Mouse (Mus musculus) spleen, postnatal 4 days (tissue): ENCODE results near the gene Eaf2.

ENCODE experiments used
- DNase-seq, 2 experiments: peaks; one replicate each; pipeline ENCODE4 v3.0.0; 2022; ENCODE audit warnings: low spot score in 2 of 2

The Eaf2 gene

GRCm38 (mm10) chr16:36874583-36875275, at the start of gene Eaf2, which contains the start of gene Golgb1:
Gene Eaf2 (minus strand): TSS chr16:36875003.
Gene Golgb1 (plus strand): TSS chr16:36875140.
- DNase-seq: peak; percentile 92 to 94

- DNase-seq: no peak
Observed at GRCm38 (mm10) chr16:36924312-36924711, 49.5 kb upstream of the Eaf2 start.

GRCm38 (mm10) chr16:36921980-36922379, 47.2 kb upstream of the Eaf2 start:
- no peak for DNase-seq

DNA sequence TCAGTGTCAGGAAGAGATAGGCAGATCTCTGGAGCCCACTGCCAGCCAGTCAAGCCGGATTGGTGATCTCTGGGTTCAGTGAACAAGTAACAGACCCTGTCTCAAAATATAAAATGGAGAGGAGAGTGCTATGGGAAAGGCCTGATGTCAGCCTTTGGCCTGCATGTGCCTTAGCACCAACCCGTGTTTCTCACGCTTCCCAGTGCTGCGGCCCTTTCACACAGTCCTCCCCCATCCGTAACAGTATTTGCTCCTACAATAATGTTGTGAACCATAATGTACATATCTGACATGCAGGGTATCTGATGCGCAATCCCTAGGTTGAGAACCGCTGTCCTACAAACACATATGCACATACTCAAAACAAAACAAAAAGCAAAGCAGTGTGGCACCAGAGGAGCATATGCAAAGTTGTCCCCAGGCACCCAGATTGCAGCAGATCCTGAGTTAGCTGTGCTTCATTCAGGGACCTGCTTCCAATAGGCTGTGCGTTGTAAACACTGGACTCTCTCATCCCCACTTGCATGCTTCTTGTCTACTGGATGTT, 46.3 kb upstream of the Eaf2 start:
- no peak for DNase-seq

GRCm38 (mm10) chr16:36920410-36920809, 45.6 kb upstream of the Eaf2 start:
- no peak for DNase-seq

DNA sequence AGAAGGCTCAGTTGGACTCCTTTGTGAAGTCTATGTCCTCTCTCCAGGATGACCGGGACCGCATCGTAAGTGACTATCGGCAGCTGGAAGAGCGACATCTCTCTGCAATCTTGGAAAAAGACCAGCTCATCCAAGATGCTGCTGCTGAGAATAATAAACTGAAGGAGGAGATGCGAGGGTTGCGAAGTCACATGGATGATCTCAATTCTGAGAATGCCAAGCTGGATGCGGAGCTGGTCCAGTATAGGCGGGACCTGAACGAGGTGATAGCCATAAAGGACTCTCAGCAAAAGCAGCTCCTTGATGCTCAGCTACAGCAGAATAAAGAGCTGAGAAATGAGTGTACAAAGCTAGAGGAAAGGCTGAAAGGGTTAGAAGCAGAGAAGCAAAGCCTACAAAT, 43.7 kb upstream of the Eaf2 start:
- no peak for DNase-seq

DNA sequence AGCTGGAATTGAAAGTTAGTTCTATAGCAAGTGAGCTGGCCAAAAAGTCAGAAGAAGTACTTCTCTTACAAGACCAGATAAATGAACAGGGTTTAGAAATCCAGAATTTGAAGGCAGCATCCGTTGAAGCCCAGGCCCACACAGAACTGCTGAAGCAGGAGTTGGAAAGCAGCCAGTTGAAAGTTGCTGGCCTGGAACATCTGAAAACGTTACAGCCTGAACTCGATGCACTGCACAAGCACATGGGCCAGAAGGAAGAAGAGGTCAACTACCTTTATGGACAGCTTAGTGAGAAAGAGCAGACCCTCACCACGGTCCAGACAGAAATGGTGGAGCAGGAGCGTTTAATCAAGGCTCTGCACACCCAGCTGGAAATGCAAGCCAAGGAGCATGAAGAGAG, 39.4 kb upstream of the Eaf2 start:
- DNase-seq: no peak

GRCm38 (mm10) chr16:36912311-36912710, 37.5 kb upstream of the Eaf2 start:
- DNase-seq: no peak

DNA sequence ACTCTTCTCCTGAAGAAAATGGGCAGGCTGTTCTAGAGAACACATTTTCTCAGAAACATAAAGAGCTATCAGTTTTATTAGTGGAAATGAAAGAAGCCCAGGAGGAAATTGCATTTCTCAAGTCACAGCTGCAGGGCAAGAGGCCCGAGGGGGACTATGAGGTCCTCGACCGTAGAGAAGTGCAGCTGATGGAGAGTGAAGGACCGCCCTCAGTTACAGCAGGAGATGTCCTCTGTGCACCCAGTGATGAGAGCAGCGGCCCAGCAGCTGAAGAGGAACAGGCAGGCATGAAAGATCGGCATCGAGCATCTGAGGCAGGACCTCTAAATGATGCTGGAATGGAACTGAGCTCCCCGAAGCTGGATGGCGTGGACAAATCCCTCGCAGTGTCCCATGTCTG, 37.1 kb upstream of the Eaf2 start:
- DNase-seq: no peak

- DNase-seq: no peak
Observed at GRCm38 (mm10) chr16:36903156-36903555, 28.4 kb upstream of the Eaf2 start.

GRCm38 (mm10) chr16:36896712-36897111, 21.9 kb upstream of the Eaf2 start:
- no peak for DNase-seq

DNA sequence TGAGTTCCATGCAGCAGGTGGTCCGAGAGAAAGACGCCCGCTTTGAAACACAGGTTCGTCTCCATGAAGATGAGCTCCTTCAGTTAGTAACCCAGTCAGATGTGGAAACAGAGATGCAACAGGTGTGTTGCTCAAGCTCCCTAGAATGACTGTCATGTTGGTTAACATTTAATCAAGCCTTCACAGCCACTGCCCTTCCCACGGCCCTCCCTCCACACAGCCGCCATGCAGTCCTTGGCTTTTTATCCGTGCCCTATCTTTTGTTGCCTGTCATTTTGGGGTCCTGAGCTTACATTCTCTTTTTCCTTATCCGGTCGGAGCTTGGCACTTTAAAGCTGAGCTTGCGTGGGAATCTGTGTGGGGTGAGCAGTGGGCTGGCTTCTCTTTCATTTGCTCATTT, 18.5 kb upstream of the Eaf2 start:
- no peak for DNase-seq

DNA sequence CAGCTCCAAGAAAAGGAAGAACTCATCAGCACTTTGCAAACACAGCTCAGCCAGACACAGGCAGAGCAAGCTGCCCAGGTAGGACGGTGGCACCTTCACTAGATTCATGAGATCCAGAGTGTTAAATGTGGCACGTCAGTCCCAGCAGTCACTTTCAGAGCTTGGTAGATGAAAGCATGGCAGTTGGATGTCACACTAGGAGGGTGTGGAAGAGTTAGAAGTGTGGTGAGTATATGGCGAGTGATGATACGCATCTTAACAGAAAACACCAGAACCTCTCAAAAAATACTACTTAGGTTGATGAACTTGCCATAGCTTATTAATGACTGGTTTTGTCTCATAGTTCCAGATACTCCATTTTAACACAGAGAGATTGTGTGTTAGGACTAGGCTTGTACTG, 16.6 kb upstream of the Eaf2 start:
- no peak for DNase-seq

- DNase-seq: peak in 1 of 2 experiments; percentile 49
Observed at GRCm38 (mm10) chr16:36890559-36890958, 15.8 kb upstream of the Eaf2 start.

DNA sequence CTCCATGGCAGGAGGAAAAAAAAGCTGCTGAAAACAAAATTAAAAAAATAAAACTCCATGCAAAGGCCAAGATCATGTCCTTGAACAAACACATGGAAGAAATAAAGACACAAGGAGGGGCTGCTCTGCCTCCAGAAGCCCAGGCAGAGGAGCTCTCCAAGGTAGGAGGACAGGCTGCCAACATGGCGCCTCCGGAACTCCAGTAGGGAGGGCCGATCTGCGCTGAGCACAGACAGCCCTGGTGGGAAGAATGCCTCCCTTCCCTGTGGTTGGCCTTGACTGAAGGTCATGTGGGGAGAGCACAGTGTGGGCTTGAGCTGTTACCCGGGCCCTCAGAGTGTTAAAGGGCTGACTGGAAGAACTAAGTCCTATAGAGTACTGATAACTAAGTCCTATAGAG, 12.7 kb upstream of the Eaf2 start:
- DNase-seq: peak in 1 of 2 experiments; percentile 55

DNA sequence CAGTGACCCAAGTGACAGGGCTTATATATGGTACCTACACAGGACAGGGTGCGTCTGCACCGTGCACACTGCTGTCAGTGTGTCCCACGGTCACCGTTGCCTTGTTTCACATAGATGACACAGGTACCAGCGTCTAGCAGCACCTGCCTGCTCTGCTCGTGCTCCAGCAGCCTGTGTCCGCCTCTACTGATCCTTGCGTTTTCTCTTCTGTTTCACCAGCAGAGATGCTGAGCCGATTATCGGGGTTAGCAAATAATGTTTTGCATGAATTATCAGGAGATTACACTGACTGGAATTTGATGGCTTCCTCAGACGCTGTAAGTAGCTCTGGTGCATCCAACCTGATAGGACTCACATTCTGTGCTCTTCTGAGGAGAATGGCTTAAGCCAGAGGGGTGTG, 11.1 kb upstream of the Eaf2 start:
- peak in 1 of 2 experiments; percentile 63 for DNase-seq

- peak; percentile 75 to 87 for DNase-seq
Observed at GRCm38 (mm10) chr16:36884881-36885280, 10.1 kb upstream of the Eaf2 start.

- DNase-seq: peak in 1 of 2 experiments; percentile 22
Observed at GRCm38 (mm10) chr16:36882737-36883343, 8.0 kb upstream of the Eaf2 start.

- no peak for DNase-seq
Observed at GRCm38 (mm10) chr16:36877316-36877715, 2.5 kb upstream of the Eaf2 start.

GRCm38 (mm10) chr16:36875276-36875851, 561 bp upstream of the Eaf2 start:
- peak in 1 of 2 experiments; percentile 84 for DNase-seq

GRCm38 (mm10) chr16:36869442-36869841, 5.4 kb downstream of the Eaf2 start:
- no peak for DNase-seq

- DNase-seq: no peak
Observed at GRCm38 (mm10) chr16:36863585-36863984, 11.2 kb downstream of the Eaf2 start.

GRCm38 (mm10) chr16:36851202-36851601, 23.6 kb downstream of the Eaf2 start:
- no peak for DNase-seq
